Mouse (Mus musculus) thymus, adult 2 months (tissue): ENCODE results near the gene Cpm. TPM values are rescaled to one million over a fixed set of nuclear protein-coding genes. Genes with fewer than 3 reads are reported as not detected.
A peak's percentile ranks its signal among the peaks of the same experiment; 100 is the strongest.

Experiments
- DNase-seq: peaks from one replicate; pipeline ENCODE4 v3.0.0; 2021
- H3K27ac ChIP-seq: fragments of 200-500 bp; 2 replicates; pipeline ENCODE4 v1.5.1; 2012; ENCODE audit warnings: low read length, control low read depth; ENCODE audit not compliant: control insufficient read depth, insufficient read depth
- H3K27me3 ChIP-seq: fragments of 200-500 bp; 2 replicates; pipeline ENCODE4 v1.6.1; 2012; ENCODE audit warnings: mild to moderate bottlenecking, low read length, moderate library complexity, mixed read lengths; ENCODE audit not compliant: control insufficient read depth, insufficient read depth
- H3K36me3 ChIP-seq: fragments of 200-500 bp; 2 replicates; pipeline ENCODE4 v1.6.1; 2012; ENCODE audit warnings: mild to moderate bottlenecking, low read length, moderate library complexity; ENCODE audit not compliant: control insufficient read depth, insufficient read depth
- H3K4me1 ChIP-seq: fragments of 200-500 bp; replicated peaks from 2 replicates; pipeline ENCODE4 v1.6.1; 2012; ENCODE audit warnings: low read length; ENCODE audit not compliant: control insufficient read depth, insufficient read depth
- H3K4me3 ChIP-seq: fragments of 200-500 bp; 2 replicates; pipeline ENCODE4 v1.5.1; 2012; ENCODE audit warnings: mild to moderate bottlenecking, low read length, control low read depth, moderate library complexity; ENCODE audit not compliant: control insufficient read depth, insufficient read depth
- CTCF ChIP-seq: fragments of 200-500 bp; IDR thresholded peaks from 2 replicates; pipeline ENCODE4 v1.5.1; 2012; ENCODE audit warnings: mild to moderate bottlenecking, control low read depth, low read length, moderate library complexity, borderline replicate concordance; ENCODE audit not compliant: control insufficient read depth, poor library complexity, insufficient read depth; ENCODE audit errors: extremely low read depth
- POLR2A ChIP-seq: fragments of 200-500 bp; IDR thresholded peaks from 2 replicates; pipeline ENCODE4 v1.6.1; 2012; ENCODE audit warnings: mild to moderate bottlenecking, low read length, control low read depth, moderate library complexity; ENCODE audit not compliant: control insufficient read depth, poor library complexity, insufficient read depth; ENCODE audit errors: extremely low read depth
- WGBS: fragments of 180-500 bp; shearing (Covaris S2); methylation state at CpG from one replicate; pipeline ENCODE4 v1.1.7; 2018; 5-methylcytosine and 5-hydroxymethylcytosine counted together
- polyA plus RNA-seq: library from polyadenylated mRNA; depleted of rRNA; stranded (reverse); fragments of >200 nt; gene quantifications from 2 replicates; pipeline ENCODE4 v1.2.3, GENCODE M21; 2012

The Cpm gene
- polyA plus RNA-seq, 1 experiment, result 3.2 TPM

DNA sequence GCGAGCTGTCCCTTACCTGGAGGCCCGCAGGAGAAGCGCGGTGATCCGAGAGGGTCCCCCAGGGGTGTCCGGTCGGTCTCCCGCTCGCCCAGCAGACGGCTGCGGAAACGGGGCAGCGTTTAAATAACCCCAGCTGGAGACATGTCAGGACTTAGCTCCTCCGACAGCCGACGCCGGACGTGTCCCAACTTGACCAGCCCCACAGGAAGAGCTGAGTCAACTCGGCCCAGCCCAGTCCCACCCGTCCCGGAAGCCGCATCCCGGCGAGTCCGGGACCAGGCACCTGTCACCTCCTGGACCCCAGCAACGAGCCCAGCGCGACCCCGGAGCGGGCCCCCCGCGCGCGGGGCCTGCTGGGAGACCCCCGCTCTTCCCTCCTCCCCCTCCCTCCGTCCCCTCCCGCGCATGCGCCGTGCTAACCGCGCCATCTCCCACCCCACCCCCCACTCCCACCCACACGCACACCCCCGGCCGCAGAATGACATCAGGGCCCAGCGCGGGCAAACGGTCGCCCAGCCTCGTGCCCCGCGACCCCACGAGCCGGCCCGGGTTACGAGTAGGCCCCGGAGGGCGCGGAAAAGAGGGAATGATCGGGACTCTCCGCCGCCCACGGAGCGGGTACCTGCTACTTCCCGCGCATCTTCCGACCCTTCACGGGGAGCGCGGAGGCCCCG lies 80.8 kb downstream of the Cpm start:
- Histone ChIP-seq H3K4me3 (peak overlapping the region; percentile 86), H3K36me3 (peaks cover 15% of the 10 kb centered on the region), H3K4me1 (peaks cover 4% of the 10 kb centered on the region), H3K27me3 (no peaks in the 10 kb centered on the region), H3K27ac (peak overlapping the region; percentile 79)
- under 1% methylated on average over 68 of the region's 71 CpGs for WGBS
- DNase-seq, result peak; percentile 72
- no peak for TF ChIP-seq POLR2A
- TF ChIP-seq CTCF, result 0 out of 2 replicates have a peak, but pooled peaks have one; percentile 17

DNA sequence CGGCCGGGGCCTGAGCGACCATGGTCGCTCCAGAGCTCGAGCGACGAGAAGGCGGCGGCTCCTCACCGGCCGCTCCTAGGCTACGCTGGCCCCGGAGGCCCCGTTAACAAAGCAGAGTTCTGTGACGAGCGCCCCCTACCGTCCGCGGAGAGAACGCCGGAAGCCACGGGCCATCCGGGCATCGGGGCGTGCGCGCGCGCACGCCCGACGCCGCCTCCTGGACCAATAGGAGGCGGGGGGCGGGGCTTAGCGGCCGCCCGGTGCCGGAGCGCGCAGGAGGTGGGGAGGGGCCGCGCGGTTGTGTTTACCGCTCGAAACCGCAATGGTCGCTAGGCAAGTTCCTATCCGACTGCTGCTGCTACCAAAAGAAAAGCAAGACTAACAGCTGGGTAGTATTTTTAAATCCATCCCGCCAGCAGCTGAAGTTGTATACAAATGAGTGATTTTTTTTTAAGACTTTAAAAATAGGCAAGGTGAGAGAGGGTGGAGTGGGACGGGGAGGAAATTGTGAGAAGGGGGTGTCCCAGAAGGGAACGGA lies 81.4 kb downstream of the Cpm start, which contains the start of gene Mdm2:
Mdm2 (minus strand) TSS at position 155 of the 538 bp plus-strand sequence.
- Histone ChIP-seq H3K4me1 (peaks cover 4% of the 10 kb centered on the region), H3K4me3 (peak within 1 kb of the TSS; percentile 86), H3K36me3 (peaks cover 9% of the 10 kb centered on the region; the same call in 1 of the 2 replicates), H3K27ac (peak within 1 kb of the TSS; percentile 85), H3K27me3 (no peaks in the 10 kb centered on the region)
- peak; percentile 97 for DNase-seq
- peak; percentile 91 for TF ChIP-seq POLR2A
- TF ChIP-seq CTCF, result peak; percentile 99
- WGBS, result under 1% methylated on average over 52 of the region's 52 CpGs

DNA sequence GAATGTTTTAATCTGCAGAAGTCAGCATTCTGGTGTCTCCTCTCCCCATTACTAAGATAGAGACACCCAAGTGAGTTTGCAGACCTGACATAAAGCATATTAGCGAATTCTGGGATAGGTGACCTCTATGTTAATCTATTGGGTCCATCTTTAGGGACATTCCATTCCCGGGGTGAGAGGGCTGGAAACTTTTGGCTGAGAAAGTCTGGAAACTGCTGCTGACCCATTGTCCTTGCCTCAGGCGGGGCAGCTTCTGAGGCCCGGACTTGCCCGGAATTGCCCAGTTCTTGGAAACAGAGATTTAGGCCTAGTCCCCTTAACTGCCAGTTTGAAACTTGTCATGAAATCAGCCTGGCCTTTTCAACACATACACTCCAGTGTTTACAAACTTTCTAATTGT lies 82.1 kb downstream of the Cpm start:
- no peak for TF ChIP-seq POLR2A
- TF ChIP-seq CTCF, result no peak
- no peak for DNase-seq
- Histone ChIP-seq H3K27ac (no peak overlapping the region), H3K36me3 (peaks cover 9% of the 10 kb centered on the region; the same call in 1 of the 2 replicates), H3K4me1 (peaks cover 4% of the 10 kb centered on the region), H3K4me3 (no peak overlapping the region), H3K27me3 (no peaks in the 10 kb centered on the region)
- 88% methylated on average over 5 of the region's 5 CpGs for WGBS

DNA sequence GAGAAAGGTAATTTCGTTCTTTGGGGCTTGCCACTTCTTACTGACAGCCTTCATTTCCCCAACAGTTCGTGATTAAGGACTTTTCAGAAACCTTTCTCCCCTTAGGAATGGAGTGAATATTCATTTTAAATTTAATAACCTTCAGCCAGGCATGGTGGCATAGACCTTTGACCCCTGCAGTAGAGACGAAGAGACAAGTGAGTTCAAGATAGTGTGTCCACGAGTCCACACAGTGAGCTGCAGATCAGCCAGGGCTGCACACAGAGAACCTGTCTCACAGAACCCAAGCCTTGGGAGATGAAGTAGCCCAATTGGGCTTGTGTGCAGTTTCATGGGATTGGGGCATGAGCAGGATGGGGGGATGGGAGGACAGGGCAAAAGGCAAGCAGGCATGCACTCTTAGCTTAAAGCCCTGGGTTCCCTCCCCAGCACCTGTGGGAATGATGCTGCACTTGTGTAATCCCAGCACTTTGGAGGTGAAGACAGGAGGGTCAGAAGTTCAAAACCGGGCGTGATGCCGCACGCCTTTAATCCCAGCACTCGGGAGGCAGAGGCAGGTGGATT lies 83.0 kb downstream of the Cpm start:
- Histone ChIP-seq H3K4me3 (no peak overlapping the region), H3K27ac (no peak overlapping the region), H3K36me3 (peaks cover 1% of the 10 kb centered on the region; the same call in 1 of the 2 replicates), H3K27me3 (no peaks in the 10 kb centered on the region), H3K4me1 (peaks cover 2% of the 10 kb centered on the region)
- TF ChIP-seq CTCF (no peak), POLR2A (no peak)
- DNase-seq, result no peak
- whole genome bisulfite sequencing, result 96% methylated on average over 9 of the region's 9 CpGs

DNA sequence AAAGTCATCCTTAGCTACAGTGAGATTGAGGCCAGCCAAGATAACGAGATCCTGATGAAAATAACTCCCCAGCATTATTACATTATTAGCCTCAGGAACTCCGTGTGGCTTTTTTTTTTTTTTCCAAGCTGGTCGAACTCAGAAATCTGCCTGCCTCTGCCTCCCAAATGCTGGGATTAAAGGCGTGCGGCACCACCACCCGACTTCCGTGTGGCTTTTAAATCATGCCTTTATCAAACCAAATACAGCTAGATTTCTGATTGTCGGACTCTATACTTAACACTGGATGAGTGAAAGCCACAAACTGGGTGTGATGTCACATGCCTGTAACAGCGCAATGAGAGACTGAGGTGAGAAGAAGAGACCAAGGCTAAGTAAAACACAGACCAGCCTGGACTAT lies 83.6 kb downstream of the Cpm start:
- no peak for TF ChIP-seq CTCF
- TF ChIP-seq POLR2A, result no peak
- no peak overlapping the region for H3K4me3 ChIP-seq
- no peak overlapping the region for H3K27ac ChIP-seq
- no peak for DNase-seq
- H3K36me3 ChIP-seq, result no peaks in the 10 kb centered on the region
- 96% methylated on average over 9 of the region's 9 CpGs for WGBS
- H3K4me1 ChIP-seq, result peaks cover 2% of the 10 kb centered on the region
- no peaks in the 10 kb centered on the region for H3K27me3 ChIP-seq

DNA sequence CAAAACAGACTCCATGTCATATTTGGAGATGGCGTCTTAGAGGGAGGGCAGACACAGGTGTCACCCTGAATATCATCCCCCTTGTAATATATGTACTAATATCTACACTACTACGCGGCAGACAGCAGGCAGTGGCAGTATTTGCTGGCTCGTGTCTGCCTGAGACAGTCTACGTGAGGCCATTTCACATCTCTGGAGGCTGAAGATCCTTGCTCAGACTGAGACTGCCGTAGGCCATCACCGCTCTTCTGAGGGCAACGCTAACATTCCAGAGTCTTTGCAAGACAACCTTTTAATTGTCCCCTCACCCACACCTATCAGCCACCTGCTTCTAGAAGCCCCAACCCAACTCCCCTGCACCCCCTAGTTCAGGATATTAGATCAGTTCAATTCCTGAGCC lies 84.2 kb downstream of the Cpm start:
- 97% methylated on average over 8 of the region's 8 CpGs for WGBS
- Histone ChIP-seq H3K27me3 (no peaks in the 10 kb centered on the region), H3K36me3 (no peaks in the 10 kb centered on the region), H3K4me3 (no peak overlapping the region), H3K4me1 (peaks cover 2% of the 10 kb centered on the region), H3K27ac (no peak overlapping the region)
- TF ChIP-seq POLR2A (no peak), CTCF (no peak)
- DNase-seq, result no peak
